Mouse (Mus musculus): ENCODE data around the gene Zfp688. TPM values are rescaled to one million over a fixed set of nuclear protein-coding genes. Genes with fewer than 3 reads are reported as not detected.
"Not testable (repeated sequence)": the region's sequence is repeated elsewhere in the genome, so short reads cannot be mapped to it uniquely, and the experiment has no call there.

Gene Zfp688
- polyA plus RNA-seq, 1 experiment, result 28.0 TPM

DNA sequence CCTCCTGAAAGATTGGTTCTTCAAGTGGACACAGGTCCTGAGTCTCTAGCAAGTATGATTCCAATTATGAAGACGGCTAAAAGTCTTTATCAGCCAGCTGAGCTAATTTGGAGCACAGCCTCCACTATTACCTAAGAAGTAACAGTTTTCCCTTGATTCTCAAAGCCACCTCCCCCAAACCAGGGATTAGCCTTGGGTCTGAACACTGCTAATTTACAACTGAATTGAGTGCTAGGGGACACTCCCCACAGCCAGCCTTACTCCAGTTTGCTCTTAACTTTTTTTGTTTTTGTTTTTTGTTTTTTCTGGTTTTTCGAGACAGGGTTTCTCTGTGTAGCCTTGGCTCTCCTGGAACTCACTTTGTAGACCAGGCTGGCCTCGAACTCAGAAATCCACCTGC, 43.3 kb upstream of the Zfp688 start:
- Histone ChIP-seq H3K36me3 (ENCODE audit: control insufficient read depth, insufficient read depth, low read length) (peaks cover 3% of the 10 kb centered on the region; the same call in 1 of the 2 replicates), H3K27me3 (ENCODE audit: control insufficient read depth, insufficient read depth, low read length) (no peaks in the 10 kb centered on the region), H3K4me3 (ENCODE audit: control insufficient read depth, insufficient read depth, low read length) (no peak overlapping the region), H3K4me1 (replicated peaks; ENCODE audit: control insufficient read depth, insufficient read depth, low read length) (peaks cover 2% of the 10 kb centered on the region), H3K27ac (ENCODE audit: control insufficient read depth, insufficient read depth, low read length) (no peak overlapping the region)
- no peak for DNase-seq
- TF ChIP-seq POLR2A (IDR thresholded peaks at IDR 0.05; ENCODE audit: control insufficient read depth, extremely low read depth, insufficient read depth, low read length, poor library complexity), result no peak
- no peak for TF ChIP-seq CTCF (IDR thresholded peaks at IDR 0.05; ENCODE audit: borderline replicate concordance, control insufficient read depth, extremely low read depth, insufficient read depth, low read length, poor library complexity)
- 97% methylated on average over 3 of the region's 3 CpGs for WGBS

DNA sequence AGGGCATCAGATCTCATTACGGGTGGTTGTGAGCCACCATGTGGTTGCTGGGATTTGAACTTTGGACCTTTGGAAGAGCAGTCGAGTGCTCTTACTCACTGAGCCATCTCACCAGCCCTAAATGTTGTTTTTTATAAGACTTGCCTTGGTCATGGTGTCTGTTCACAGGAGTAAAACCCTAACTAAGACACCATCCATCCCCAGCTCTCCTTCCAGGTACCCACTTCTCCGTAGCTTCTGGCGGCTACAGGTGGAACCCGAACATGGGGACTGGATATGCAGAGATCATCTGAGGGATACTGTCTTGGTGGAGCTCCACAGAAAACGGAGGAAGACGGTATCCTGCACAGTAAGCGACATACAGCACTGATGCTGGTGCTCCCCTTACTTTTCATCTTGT, 37.4 kb upstream of the Zfp688 start, which contains the start of gene Prr14:
TSS of gene Prr14 (plus strand) at position 301 of the 400 bp plus-strand sequence.
- H3K4me1 ChIP-seq (replicated peaks; ENCODE audit: control insufficient read depth, insufficient read depth, low read length); DNase-seq; H3K4me3 ChIP-seq (ENCODE audit: control insufficient read depth, insufficient read depth, low read length); H3K27me3 ChIP-seq (ENCODE audit: control insufficient read depth, insufficient read depth, low read length); H3K27ac ChIP-seq (ENCODE audit: control insufficient read depth, insufficient read depth, low read length): not testable (repeated sequence)
- H3K36me3 ChIP-seq (ENCODE audit: control insufficient read depth, insufficient read depth, low read length), result peaks cover 26% of the 10 kb centered on the region
- 99% methylated on average over 8 of the region's 8 CpGs for WGBS

DNA sequence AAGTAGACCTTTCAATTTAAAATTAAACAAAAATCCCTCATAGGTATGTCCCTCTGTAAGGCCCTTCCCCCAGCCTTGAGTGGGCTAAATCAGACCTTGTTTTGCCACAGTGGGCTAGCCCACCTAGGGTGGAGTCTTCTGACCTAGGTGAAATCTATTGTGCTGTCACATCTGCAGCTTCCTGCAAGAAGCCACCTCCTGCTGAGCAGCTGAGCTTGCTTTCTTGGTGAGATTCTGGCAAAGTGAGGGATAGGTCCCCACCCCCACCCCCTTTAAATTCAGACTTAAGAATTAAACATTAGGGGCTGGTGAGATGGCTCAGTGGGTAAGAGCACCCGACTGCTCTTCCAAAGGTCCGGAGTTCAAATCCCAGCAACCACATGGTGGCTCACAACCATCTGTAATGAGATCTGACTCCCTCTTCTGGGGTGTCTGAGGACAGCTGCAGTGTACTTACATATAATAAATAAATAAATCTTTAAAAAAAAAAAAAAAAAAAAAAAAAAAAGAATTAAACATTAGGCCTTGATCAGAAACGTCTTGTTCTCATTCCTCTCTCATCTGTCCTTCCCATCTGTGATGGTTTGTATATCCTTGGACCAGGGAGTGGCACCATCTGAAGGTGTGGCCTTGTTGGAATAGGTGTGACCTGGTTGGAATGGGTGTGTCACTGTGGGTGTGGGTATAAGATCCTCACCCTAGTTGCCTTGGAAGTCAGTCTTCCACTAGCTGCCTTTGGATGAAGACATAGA, 36.7 kb upstream of the Zfp688 start:
- 88% methylated on average over 3 of the region's 3 CpGs for WGBS
- H3K36me3 ChIP-seq (ENCODE audit: control insufficient read depth, insufficient read depth, low read length), result peaks cover 26% of the 10 kb centered on the region
- H3K27me3 ChIP-seq (ENCODE audit: control insufficient read depth, insufficient read depth, low read length); H3K4me1 ChIP-seq (replicated peaks; ENCODE audit: control insufficient read depth, insufficient read depth, low read length); DNase-seq; H3K4me3 ChIP-seq (ENCODE audit: control insufficient read depth, insufficient read depth, low read length); H3K27ac ChIP-seq (ENCODE audit: control insufficient read depth, insufficient read depth, low read length): not testable (repeated sequence)

DNA sequence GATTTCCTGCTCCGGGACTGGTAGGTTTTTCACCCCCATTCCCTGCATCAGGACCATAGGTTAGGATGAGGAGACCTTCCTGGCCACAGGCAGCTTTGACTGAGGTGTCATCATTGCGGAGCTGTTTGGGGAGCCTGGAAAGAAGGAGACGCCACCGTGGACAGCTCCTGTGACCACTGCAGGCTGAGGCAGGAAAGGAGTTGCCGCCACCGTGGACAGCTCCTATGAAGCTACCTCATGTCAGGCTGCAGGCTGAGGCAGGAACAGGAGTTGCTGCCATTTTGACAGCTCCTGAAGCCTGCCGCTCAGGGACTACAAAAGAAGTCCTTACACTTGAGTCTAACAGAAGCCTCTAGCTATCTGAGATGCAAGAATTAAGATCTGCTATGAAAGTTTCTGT, 33.0 kb upstream of the Zfp688 start:
- H3K4me1 ChIP-seq (replicated peaks; ENCODE audit: control insufficient read depth, insufficient read depth, low read length), result no peaks in the 10 kb centered on the region; the same call in 1 of the 2 replicates
- TF ChIP-seq POLR2A (IDR thresholded peaks at IDR 0.05; ENCODE audit: control insufficient read depth, extremely low read depth, insufficient read depth, low read length, poor library complexity) (no peak), CTCF (IDR thresholded peaks at IDR 0.05; ENCODE audit: borderline replicate concordance, control insufficient read depth, extremely low read depth, insufficient read depth, low read length, poor library complexity) (no peak)
- no peak overlapping the region for H3K4me3 ChIP-seq (ENCODE audit: control insufficient read depth, insufficient read depth, low read length)
- no peaks in the 10 kb centered on the region for H3K27me3 ChIP-seq (ENCODE audit: control insufficient read depth, insufficient read depth, low read length)
- WGBS, result 95% methylated on average over 7 of the region's 7 CpGs
- peaks cover 21% of the 10 kb centered on the region for H3K36me3 ChIP-seq (ENCODE audit: control insufficient read depth, insufficient read depth, low read length)
- DNase-seq, result no peak
- no peak overlapping the region for H3K27ac ChIP-seq (ENCODE audit: control insufficient read depth, insufficient read depth, low read length)

DNA sequence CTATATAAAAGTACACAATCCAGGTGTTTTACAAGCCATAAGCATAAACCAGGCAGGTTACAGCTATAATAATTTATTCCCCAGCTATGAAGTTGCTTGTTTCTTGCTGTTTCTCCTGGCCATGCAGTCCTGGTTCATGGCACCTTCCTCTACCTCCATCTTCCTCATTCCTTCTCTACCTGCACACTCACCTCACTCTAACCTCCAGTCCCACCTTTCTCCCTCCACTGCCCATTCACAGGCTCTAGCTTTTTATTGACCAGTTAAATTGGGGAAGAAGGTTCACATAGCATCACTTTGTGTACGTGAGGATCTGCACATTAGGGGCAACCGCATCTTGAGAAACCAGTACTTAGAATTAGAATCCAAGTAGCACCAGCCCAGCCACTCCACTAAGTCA, 31.2 kb upstream of the Zfp688 start:
- Histone ChIP-seq H3K27ac (ENCODE audit: control insufficient read depth, insufficient read depth, low read length) (no peak overlapping the region), H3K27me3 (ENCODE audit: control insufficient read depth, insufficient read depth, low read length) (no peaks in the 10 kb centered on the region), H3K4me1 (replicated peaks; ENCODE audit: control insufficient read depth, insufficient read depth, low read length) (peaks cover 2% of the 10 kb centered on the region; the same call in 1 of the 2 replicates), H3K4me3 (ENCODE audit: control insufficient read depth, insufficient read depth, low read length) (no peak overlapping the region), H3K36me3 (ENCODE audit: control insufficient read depth, insufficient read depth, low read length) (peaks cover 14% of the 10 kb centered on the region)
- 100% methylated on average over 2 of the region's 2 CpGs for WGBS
- no peak for DNase-seq
- no peak for TF ChIP-seq POLR2A (IDR thresholded peaks at IDR 0.05; ENCODE audit: control insufficient read depth, extremely low read depth, insufficient read depth, low read length, poor library complexity)
- TF ChIP-seq CTCF (IDR thresholded peaks at IDR 0.05; ENCODE audit: borderline replicate concordance, control insufficient read depth, extremely low read depth, insufficient read depth, low read length, poor library complexity), result no peak

DNA sequence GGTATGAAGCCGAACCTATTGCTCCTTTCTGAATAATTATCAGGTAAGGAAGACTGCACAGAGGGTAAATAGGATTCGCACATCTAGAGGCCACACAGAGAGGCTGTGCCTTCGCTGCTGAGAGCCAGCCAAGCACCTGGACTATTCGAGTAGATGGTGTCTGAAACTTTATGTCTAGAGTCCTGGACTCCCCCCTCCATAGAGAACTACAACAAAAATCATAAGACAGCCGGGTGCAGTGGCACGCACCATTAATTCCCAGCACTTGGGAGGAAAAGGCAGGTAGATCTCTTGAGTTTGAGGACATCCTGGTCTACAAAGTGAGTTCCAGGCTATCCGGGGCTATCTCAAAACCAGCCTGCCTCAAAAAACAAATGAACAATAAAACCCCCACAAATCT, 28.1 kb upstream of the Zfp688 start:
- no peak overlapping the region for H3K27ac ChIP-seq (ENCODE audit: control insufficient read depth, insufficient read depth, low read length)
- 88% methylated on average over 7 of the region's 7 CpGs for WGBS
- H3K4me3 ChIP-seq (ENCODE audit: control insufficient read depth, insufficient read depth, low read length), result no peak overlapping the region
- no peaks in the 10 kb centered on the region for H3K27me3 ChIP-seq (ENCODE audit: control insufficient read depth, insufficient read depth, low read length)
- peaks cover 2% of the 10 kb centered on the region; the same call in 1 of the 2 replicates for H3K4me1 ChIP-seq (replicated peaks; ENCODE audit: control insufficient read depth, insufficient read depth, low read length)
- H3K36me3 ChIP-seq (ENCODE audit: control insufficient read depth, insufficient read depth, low read length), result peaks cover under 1% of the 10 kb centered on the region; the same call in 1 of the 2 replicates
- no peak for TF ChIP-seq POLR2A (IDR thresholded peaks at IDR 0.05; ENCODE audit: control insufficient read depth, extremely low read depth, insufficient read depth, low read length, poor library complexity)
- TF ChIP-seq CTCF (IDR thresholded peaks at IDR 0.05; ENCODE audit: borderline replicate concordance, control insufficient read depth, extremely low read depth, insufficient read depth, low read length, poor library complexity), result no peak
- no peak for DNase-seq
